Mouse (Mus musculus) right cerebral cortex, postnatal 36 days (tissue): Measurements from ENCODE around the gene Supt6.

Experiments
- DNase-seq, 2 experiments: peaks; one replicate each; pipeline ENCODE4 v3.0.0; 2022; ENCODE audit warnings: low spot score in 2 of 2, mixed read lengths in 1 of 2

The Supt6 gene

DNA sequence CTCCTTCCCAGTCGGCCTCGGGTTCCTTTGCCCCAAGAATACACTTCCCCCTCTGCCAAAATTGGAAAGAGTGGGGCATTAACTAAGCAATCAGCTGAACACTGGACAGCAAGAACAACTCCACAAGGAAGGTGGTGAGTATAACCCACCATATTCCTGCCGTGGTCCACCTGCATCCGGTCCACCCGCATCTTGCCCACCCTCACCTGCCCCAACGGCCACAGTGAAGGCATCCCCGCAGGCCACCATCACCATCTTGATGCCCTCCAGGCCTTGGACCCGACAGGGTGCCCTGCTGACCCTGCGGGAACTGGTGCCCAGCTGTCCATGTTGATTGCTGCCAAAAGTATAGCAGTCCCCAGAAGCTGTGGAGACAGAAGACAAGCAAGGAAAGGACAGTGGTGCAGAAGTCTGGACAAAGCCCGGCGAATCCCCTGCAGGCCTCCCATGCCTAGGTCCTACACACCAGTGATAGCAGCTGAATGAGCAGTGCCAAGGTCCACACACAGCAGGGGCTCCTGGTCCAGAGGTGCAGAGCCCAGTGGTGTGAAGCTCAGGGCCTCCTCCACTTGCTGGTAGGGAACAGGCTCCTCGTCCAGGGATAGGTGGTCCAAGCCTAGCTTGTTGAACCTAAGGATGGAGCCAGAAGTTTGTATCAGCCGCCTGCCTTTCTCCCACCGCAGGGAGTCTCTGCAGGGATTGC is 78.4 kb downstream of the Supt6 start:
- DNase-seq: no peak

DNA sequence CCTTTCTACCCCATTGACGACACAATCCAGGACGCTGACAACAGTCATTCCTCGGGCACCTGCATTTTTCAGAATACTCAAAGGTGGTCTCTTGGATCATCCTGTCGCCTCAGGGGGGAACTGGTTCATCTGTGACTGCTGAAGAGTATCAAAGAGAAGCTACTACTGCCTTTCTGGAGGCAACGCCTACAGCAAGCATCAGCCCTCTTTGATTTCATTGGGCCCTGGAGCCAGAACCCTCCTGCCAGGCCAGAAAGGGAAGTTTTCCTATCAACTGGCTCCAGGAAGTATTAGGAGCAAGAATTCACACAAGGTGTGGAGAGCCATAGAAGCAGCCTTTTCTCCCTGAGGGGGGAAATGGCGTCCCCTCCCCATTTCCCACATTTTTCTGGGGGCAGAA is 79.1 kb downstream of the Supt6 start:
- no peak for DNase-seq

DNA sequence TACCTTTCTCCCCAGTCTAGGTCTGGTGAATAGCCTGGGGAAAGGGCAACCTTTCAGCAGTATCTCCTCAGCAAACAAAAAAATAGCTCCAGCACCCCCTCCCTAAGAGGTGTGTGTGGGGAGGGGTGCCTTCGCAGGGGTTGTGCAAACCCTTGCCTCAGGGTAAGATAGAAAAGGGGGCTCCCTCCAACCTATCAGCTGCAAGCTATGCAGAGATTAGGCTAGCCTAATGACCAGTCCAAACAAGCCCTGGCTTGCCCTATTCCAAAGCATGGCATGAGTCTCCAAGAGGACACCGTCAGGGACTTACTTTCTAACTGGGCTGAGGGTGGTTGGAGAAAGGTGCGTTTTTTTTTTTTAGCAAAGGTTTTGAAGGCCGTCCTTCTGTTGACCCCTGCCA is 79.6 kb downstream of the Supt6 start:
- no peak for DNase-seq

DNA sequence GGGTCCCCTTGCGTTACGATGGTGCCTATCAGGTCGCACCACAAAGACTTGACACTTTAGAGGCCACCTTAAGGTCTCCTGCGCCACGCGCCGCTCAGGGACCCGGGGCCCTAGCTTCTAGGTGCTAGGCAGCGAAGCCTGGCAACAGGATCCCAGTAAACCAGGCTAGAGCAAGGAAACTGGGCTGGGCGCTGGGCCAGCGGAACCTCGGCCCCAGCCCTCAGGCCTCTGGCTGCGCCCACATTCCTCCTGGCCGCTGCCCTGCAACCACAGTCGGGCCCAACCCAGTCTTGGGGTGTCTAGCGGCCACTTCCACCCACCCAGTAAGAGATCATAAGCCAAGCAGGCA is 80.1 kb downstream of the Supt6 start:
- DNase-seq: no peak

DNA sequence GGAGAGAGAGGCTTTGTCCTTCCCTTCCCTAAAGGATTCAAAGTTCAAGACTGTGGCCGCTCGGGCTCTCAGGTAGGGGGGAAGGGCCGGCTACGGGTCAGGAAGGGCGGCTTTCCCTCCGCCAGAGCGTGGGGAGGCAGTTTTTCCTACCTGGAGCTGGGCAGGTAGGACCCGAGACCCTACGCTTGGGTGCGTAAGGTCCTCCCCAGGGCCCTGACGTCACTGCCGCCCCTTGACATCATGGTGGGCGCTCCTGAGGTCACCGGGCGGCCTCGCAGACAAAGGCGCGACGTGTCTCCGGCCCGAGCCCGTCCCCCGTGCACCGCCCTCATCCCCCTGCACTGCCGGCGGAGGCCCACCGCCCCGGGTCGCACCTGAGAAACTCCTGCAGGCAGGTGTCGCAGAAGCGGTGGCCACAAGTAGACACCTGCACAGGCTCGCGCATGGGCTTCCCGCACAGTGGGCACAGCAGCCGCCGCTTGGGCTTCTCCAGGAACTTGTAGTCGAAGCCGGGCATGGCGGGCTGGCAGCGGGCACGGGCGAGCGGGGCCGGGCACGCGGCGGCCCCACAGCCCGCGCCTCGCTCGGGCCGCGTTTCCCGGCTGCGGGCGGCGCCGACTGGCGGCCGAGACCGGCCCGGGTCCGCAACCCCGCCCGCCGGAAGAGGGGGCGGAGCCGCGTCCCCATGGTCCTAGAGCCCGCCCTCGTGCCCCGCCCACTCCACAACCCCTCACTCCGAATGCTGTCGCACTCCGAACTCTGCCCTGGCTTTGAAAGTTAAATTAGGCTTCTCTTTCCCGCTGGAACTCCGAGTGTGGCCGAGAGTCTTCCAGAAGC is 80.6 kb downstream of the Supt6 start, which contains the start of gene Traf4:
TSS of gene Traf4 (minus strand) at position 666 of the 837 bp plus-strand sequence.
- DNase-seq: no peak

DNA sequence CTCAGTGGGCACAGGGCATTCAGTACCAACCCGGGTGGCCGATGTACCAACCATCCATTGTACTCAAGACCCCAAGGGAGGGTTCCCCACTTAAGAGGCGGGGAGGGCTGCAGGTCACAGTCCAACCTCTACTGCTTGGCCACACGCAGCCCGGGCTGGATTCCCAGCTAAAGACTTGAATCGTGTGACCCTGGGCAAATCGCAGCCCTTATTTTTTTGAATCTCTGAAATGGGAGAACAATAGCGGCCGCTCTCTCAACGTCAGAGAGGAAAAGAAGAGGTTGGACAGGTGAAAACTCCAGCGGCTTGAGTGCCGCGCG is 81.2 kb downstream of the Supt6 start:
- no peak for DNase-seq

DNA sequence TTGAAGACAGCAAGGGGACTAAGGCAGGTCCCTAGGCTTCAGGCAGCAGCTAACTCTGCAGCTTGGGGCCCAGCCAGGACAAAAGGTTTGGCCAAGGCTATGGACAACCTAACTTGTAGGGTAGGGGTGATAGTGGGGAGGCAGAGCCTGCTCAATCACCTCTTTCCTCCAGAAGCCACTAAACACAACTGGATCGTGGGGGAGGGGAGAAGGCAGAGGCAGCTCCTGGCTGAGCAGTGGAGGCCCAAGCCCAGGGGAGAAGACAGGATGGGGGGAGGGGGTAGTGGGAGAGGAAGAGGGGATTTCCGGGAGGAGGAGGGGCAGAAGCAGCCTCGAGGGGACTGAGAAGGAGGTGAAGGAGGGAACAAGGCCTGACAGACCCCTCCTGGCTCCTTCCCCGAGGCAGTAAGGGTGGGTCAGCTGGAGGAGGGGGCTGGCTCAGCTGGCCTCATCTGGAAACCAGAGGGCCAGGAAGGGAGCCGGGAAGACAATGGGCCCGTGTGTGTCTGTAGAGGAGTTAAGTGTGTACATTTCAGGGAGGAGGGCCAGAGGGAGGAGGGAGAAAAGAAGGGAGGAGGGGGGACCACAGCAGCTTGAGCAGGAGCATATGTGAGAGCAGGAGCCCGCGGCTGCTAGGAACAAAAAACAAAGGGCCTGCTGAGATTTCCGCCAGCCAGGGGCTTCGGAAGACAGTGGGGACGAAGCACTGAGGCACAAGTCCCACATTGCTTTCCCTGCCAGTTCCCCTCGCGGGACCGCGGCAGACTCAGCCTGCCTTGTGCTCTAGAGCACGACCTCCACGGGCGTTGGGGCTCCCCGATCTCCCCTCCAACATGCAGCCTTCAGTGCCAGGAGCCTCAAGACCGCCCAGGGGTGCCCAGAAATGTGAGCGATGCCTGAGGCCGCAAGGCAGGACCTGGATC is 81.8 kb downstream of the Supt6 start:
- DNase-seq: no peak

DNA sequence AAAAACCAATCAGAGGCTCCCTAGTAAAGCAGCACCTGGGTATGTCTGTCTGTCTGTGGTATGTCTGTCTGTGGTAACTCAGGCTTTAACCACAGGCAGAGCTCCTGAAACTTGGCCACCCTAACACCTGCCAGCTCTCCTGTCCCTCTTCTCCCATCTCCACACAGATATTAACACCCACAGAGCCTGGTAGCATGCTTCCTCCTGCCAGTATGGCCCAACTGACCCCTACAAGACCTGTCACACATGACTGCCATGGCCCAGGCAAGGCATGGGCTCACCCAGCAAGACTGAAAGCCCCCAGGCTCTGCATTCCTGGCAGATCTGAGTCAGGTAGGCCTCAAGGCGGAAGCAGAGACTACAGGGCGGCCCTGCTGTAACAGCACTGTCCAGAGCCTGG is 82.7 kb downstream of the Supt6 start:
- DNase-seq: no peak

DNA sequence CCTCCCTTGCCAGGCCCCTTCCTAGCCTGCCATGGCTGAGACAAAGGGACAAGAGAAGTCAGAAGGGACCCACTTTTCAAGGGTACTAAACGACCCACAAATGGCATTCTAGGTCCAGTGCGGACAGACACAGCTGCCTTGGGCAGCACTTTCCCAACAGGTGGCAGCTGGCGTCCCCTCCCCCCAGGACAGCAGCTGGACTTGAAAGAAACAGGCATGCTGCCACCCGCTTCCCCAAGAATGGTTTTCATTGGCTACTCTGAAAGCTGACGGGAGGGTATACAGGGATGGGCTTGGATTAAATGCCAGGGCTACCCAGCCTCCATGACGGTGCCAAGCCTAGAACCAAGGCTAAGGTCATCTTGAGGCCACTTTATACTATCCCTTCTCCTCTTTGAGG is 83.3 kb downstream of the Supt6 start:
- DNase-seq: no peak

DNA sequence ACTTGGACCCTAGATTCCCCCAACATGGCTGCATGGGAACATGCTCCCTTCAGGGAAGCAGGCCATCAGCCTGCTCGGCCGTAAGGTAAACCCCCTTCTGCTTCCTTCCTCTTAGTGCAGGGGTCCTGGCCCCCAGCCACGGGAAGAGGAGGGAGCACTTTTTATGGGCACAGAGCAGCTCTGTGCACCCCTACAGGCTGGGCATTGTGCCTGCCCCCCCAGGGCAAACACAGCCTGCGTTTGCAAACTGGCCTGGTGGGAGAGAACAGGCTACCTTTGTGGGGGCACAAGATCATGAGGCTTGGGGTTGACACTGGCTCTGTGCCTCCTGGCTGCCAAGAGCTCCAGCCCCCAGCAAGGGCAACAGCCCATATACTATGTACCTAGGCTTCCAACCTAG is 83.8 kb downstream of the Supt6 start:
- DNase-seq: no peak

DNA sequence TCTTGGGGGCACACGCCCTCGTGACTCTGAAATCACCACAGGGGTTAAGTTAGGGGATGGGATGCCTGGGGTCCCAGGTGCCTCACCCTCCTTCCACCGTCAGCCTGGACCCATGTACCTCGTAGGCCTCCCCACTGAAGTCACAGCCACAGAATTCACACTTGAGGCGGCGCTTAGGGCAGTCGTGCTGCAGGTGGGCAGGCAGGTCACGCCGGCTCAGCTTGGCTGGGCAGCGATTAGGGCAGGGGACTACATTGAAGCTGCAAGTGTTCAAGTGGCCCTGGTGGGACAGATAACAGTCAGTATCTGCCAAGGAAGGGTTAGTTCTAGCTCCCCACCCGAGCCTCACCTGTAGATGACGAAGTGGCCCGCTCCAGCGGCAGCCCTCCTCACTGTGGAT is 84.6 kb downstream of the Supt6 start:
- DNase-seq: no peak

DNA sequence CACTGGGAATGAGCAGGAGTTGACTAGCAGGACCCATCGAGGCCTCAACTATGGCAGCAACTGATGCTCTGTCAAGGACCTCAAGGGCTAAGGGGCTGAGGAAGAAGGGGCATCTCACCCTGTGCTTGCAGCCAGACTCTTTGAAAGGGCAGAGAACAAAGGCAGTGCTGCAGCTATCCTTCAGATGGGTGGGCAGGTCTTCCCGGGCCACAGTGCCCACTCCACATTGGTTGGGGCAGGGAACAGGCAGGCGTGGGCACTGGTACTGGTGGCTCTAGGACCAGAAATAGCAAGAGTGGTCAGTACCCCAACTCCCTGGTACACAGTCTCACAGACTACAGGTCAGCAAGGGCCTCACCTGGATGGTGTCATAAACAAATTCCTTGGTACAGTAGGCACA is 85.1 kb downstream of the Supt6 start:
- DNase-seq: no peak

DNA sequence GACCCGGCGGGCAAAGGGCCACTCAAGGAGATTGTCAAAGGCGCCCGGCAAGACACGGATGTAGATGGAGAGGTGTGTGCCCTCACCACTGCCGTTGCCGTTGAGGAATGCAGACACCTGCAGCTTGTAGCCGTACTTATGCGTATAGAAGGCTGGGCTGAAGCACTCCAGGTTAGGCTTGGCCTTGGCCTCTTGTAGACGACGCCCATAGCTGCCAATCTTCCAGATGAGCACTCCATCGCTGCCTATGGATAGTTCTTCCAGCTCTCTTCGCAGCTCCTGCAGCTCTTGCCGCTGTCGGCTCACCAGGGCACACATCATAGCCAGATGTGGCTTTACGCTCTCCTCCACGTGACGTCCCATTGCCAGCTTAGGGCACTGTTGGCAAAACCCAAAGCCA is 85.6 kb downstream of the Supt6 start:
- DNase-seq: no peak

DNA sequence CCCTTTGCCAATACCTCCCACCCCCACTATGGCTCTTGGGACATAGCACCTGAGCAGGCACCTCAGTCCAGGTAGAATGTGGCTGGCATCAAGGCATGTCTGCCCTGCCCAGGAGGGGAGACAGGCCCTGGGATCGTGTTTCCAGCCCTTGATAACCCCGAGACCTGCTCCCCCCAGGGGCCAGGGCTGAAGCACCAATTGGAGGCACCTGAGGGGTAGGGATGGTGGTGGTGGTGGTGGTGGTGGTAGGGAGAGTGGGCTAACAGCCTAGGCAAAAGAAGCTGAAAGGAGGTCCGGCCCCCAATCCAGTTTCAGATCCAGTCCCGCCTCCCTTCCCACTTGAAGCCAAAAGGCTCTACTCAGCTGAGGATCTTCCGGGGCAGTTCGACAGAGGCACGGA is 86.2 kb downstream of the Supt6 start:
- DNase-seq: no peak

DNA sequence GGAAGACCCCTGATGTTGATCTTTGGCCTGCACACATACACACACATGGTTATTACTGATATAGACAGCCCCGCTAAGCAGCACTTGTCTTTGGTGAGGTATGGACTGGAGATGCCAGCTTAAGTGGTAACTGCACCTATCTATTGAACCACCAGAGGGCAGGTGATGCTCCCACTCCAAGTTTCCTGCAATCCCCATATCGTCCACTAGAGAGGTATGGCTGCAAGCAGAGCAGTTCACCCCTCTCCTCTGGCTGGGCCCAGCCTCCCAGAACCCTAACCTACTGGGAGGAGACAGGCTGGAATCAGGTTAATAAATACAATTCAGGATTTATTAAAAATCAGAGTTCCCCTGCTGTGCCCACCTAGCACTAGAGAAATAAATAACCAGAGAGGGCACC is 86.7 kb downstream of the Supt6 start:
- no peak for DNase-seq
